ENCODE assay signal across 8 mouse cellular contexts in genomic region chr19:31755929-31756792, GRCm38 (mm10). TPM values are rescaled to one million over a fixed set of nuclear protein-coding genes. Genes with fewer than 3 reads are reported as not detected.
DNase-seq lines count a peak whose midpoint lies in the region; ATAC-seq and TF ChIP-seq lines count a peak whose summit lies in the region.

No protein-coding gene starts in this region.

- WGBS in embryonic facial prominence, embryonic 14.5 days = 33% methylated on average over 11 of the region's 11 CpGs
- WGBS in heart, embryonic 16.5 days = 44% methylated on average over 11 of the region's 11 CpGs
- WGBS in liver, embryonic 16.5 days (ENCODE audit: insufficient replicate concordance) = 41% methylated on average over 11 of the region's 11 CpGs
- WGBS in neural tube, embryonic 14.5 days = 41% methylated on average over 11 of the region's 11 CpGs

- no peak overlapping the region; the same call in 1 of the 2 replicates for H3K4me2 ChIP-seq in CH12.LX (ENCODE audit: insufficient read depth, low read depth, poor library complexity, severe bottlenecking)
- peak overlapping the region; percentile 41 for H3K4me2 ChIP-seq in embryonic facial prominence, embryonic 14.5 days (ENCODE audit: low read depth, low read length)
- peak overlapping the region; percentile 48 for H3K4me2 ChIP-seq in heart, embryonic 16.5 days (ENCODE audit: low read depth, low read length)
- peak overlapping the region; percentile 37; the same call in 1 of the 2 replicates for H3K4me2 ChIP-seq in liver, embryonic 16.5 days (ENCODE audit: low read depth, low read length)
- no peak overlapping the region for H3K4me2 ChIP-seq in neural tube, embryonic 14.5 days (ENCODE audit: low read depth, low read length)

- no peaks in the 10 kb centered on the region for H3K27me3 ChIP-seq in CH12.LX (replicated peaks)
- no peaks in the 10 kb centered on the region for H3K27me3 ChIP-seq in embryonic facial prominence, embryonic 14.5 days (replicated peaks; ENCODE audit: control insufficient read depth, insufficient read depth, low read length)
- no peaks in the 10 kb centered on the region for H3K27me3 ChIP-seq in heart, embryonic 16.5 days (ENCODE audit: control insufficient read depth, insufficient read depth, low read length)
- no peaks in the 10 kb centered on the region for H3K27me3 ChIP-seq in liver, embryonic 16.5 days (ENCODE audit: control insufficient read depth, insufficient read depth, low read depth, low read length)
- H3K27me3 ChIP-seq in neural tube, embryonic 14.5 days (ENCODE audit: control insufficient read depth, insufficient read depth, low read length) = no peaks in the 10 kb centered on the region

- H3K9me3 ChIP-seq in CH12.LX (replicated peaks; ENCODE audit: low read length) = no peaks in the 10 kb centered on the region
- H3K9me3 ChIP-seq in embryonic facial prominence, embryonic 14.5 days (ENCODE audit: control insufficient read depth, low read length) = no peaks in the 10 kb centered on the region
- H3K9me3 ChIP-seq in heart, embryonic 16.5 days (replicated peaks; ENCODE audit: control insufficient read depth, low read length) = no peaks in the 10 kb centered on the region
- no peaks in the 10 kb centered on the region for H3K9me3 ChIP-seq in liver, embryonic 16.5 days (replicated peaks; ENCODE audit: control insufficient read depth, low read length)
- H3K9me3 ChIP-seq in neural tube, embryonic 14.5 days (ENCODE audit: control insufficient read depth, low read length) = no peaks in the 10 kb centered on the region

- H3K79me2 ChIP-seq in CH12.LX (replicated peaks; ENCODE audit: control insufficient read depth, extremely low read depth, insufficient read depth, poor library complexity, severe bottlenecking) = no peaks in the 10 kb centered on the region

- in situ Hi-C loops in CH12.LX (cut with MboI; ENCODE audit: low pct_ligation_motif_present, low pct_unique_long_range_greater_than_20kb, low sequenced_read_pairs) = no loop called here

- H3K4me1 ChIP-seq in CH12.LX (ENCODE audit: control insufficient read depth in 1 of 2, insufficient read depth in 2 of 2) = peaks cover 0 to 4% of the 10 kb centered on the region in 2 experiments; a peak in 1 of 4 replicates
- H3K4me1 ChIP-seq in embryonic facial prominence, embryonic 14.5 days (ENCODE audit: control insufficient read depth, insufficient read depth, low read length) = peaks cover 12% of the 10 kb centered on the region
- peaks cover 20% of the 10 kb centered on the region for H3K4me1 ChIP-seq in heart, embryonic 16.5 days (ENCODE audit: control insufficient read depth, insufficient read depth, low read length)
- H3K4me1 ChIP-seq in liver, embryonic 16.5 days (ENCODE audit: control insufficient read depth, low read depth, low read length) = no peaks in the 10 kb centered on the region
- H3K4me1 ChIP-seq in neural tube, embryonic 14.5 days (ENCODE audit: control insufficient read depth, insufficient read depth, low read length) = peaks cover 3% of the 10 kb centered on the region; the same call in 1 of the 2 replicates

- no peak overlapping the region for H3K9ac ChIP-seq in CH12.LX (ENCODE audit: insufficient read depth, low read depth)
- no peak overlapping the region for H3K9ac ChIP-seq in embryonic facial prominence, embryonic 14.5 days (ENCODE audit: low read depth, low read length)
- H3K9ac ChIP-seq in heart, embryonic 16.5 days (ENCODE audit: low read length) = no peak overlapping the region
- H3K9ac ChIP-seq in liver, embryonic 16.5 days (ENCODE audit: low read depth, low read length) = no peak overlapping the region
- H3K9ac ChIP-seq in neural tube, embryonic 14.5 days (replicated peaks; ENCODE audit: low read depth, low read length) = no peak overlapping the region

- H3K27ac ChIP-seq in CH12.LX (ENCODE audit: insufficient read depth, low read depth) = no peak overlapping the region
- H3K27ac ChIP-seq in embryonic facial prominence, embryonic 14.5 days (replicated peaks; ENCODE audit: low read depth, low read length) = no peak overlapping the region
- no peak overlapping the region for H3K27ac ChIP-seq in heart, embryonic 16.5 days (ENCODE audit: low read length)
- no peak overlapping the region for H3K27ac ChIP-seq in liver, embryonic 16.5 days (ENCODE audit: low read length)
- H3K27ac ChIP-seq in neural tube, embryonic 14.5 days (ENCODE audit: low read depth, low read length) = no peak overlapping the region

- TF ChIP-seq RAD21 in CH12.LX (IDR thresholded peaks at IDR 0.05; ENCODE audit: low read depth, low read length) = peak; percentile 62

- H3K4me3 ChIP-seq in CH12.LX (replicated peaks in 1 of 3; ENCODE audit: low read depth in 2 of 3, low read length in 2 of 3, poor library complexity in 1 of 3) = no peak overlapping the region
- H3K4me3 ChIP-seq in embryonic facial prominence, embryonic 14.5 days (ENCODE audit: low read depth, low read length) = no peak overlapping the region
- no peak overlapping the region for H3K4me3 ChIP-seq in heart, embryonic 16.5 days (ENCODE audit: low read length)
- no peak overlapping the region for H3K4me3 ChIP-seq in liver, embryonic 16.5 days (ENCODE audit: low read depth, low read length)
- no peak overlapping the region for H3K4me3 ChIP-seq in neural tube, embryonic 14.5 days (ENCODE audit: low read depth, low read length)

- peak; percentile 55 to 65 for TF ChIP-seq CTCF in CH12.LX (conservative IDR thresholded peaks at IDR 0.05 in 1 of 2, IDR thresholded peaks at IDR 0.05 in 1 of 2; ENCODE audit: low read depth in 2 of 2, low read length in 2 of 2)

- dilution Hi-C loops in CH12.LX (cut with MboI; ENCODE audit: extremely low pct_ligation_motif_present, extremely low pct_unique_long_range_greater_than_20kb, low sequenced_read_pairs) = no loop called here

- peak; percentile 67 for ATAC-seq in embryonic facial prominence, embryonic 14.5 days (ENCODE audit: low read depth)
- no peak for ATAC-seq in heart, embryonic 16.5 days (replicated peaks; ENCODE audit: extremely low read depth, insufficient read depth, low FRiP score)
- peak; percentile 43; the same call in 1 of the 2 replicates for ATAC-seq in liver, embryonic 16.5 days (ENCODE audit: low read depth)
- peak; percentile 73 for ATAC-seq in neural tube, embryonic 14.5 days (ENCODE audit: low read depth)

- H3K36me3 ChIP-seq in CH12.LX (replicated peaks in 1 of 2; ENCODE audit: control insufficient read depth in 1 of 2, insufficient read depth in 1 of 2, low read length in 1 of 2) = no peaks in the 10 kb centered on the region
- H3K36me3 ChIP-seq in embryonic facial prominence, embryonic 14.5 days (ENCODE audit: control insufficient read depth, insufficient read depth, low read length) = no peaks in the 10 kb centered on the region
- no peaks in the 10 kb centered on the region for H3K36me3 ChIP-seq in heart, embryonic 16.5 days (ENCODE audit: control insufficient read depth, insufficient read depth)
- no peaks in the 10 kb centered on the region for H3K36me3 ChIP-seq in liver, embryonic 16.5 days (ENCODE audit: control insufficient read depth, insufficient read depth)
- no peaks in the 10 kb centered on the region for H3K36me3 ChIP-seq in neural tube, embryonic 14.5 days (ENCODE audit: control insufficient read depth, insufficient read depth, low read length)

- DNase-seq in CH12.LX (ENCODE audit: extremely low read depth) = peak; percentile 67
- peak; percentile 74 for DNase-seq in adipocyte (ENCODE audit: low spot score)
- DNase-seq in embryonic facial prominence, embryonic 14.5 days (ENCODE audit: low spot score) = peak; percentile 72
- peak; percentile 70 to 75 for DNase-seq in kidney, postnatal 4 days
- DNase-seq in ovary, postnatal 10 days (ENCODE audit: low spot score) = no peak

- no peak for TF ChIP-seq POLR2A in CH12.LX (IDR thresholded peaks at IDR 0.05; ENCODE audit: low read depth, low read length)

- no peak for TF ChIP-seq EP300 in CH12.LX (IDR thresholded peaks at IDR 0.05; ENCODE audit: low read length)

TF ChIP-seq in CH12.LX, 34 proteins besides CTCF, POLR2A, EP300 and RAD21:
- TF ChIP-seq JUN (IDR thresholded peaks at IDR 0.05; ENCODE audit: insufficient read depth, low read depth, low read length) = no peak
- TF ChIP-seq PAX5 (IDR thresholded peaks at IDR 0.05; ENCODE audit: low read length) = no peak
- TF ChIP-seq TBP (conservative IDR thresholded peaks at IDR 0.05; ENCODE audit: low read depth, low read length) = no peak
- no peak for TF ChIP-seq USF2 (conservative IDR thresholded peaks at IDR 0.05; ENCODE audit: low read depth, low read length)
- TF ChIP-seq MAX (IDR thresholded peaks at IDR 0.05; ENCODE audit: low read length) = no peak
- peak; percentile 43 for TF ChIP-seq SMC3 (IDR thresholded peaks at IDR 0.05; ENCODE audit: low read depth, low read length)
- no peak for TF ChIP-seq ZNF384 (IDR thresholded peaks at IDR 0.05; ENCODE audit: low read depth, low read length)

RNA-seq across cellular contexts. Expression of gene Prkg1, which starts 8.7 kb away (rescaled TPM):
- total RNA-seq in CH12.LX (2012; rRNA removed) (not detected in 2 replicates), CH12.LX (2014; rRNA removed) (not detected in 2 replicates)
- not detected in 2 replicates for polyA plus RNA-seq in CH12.LX (2012; ENCODE audit: insufficient read length, low read depth)
- polyA plus RNA-seq in embryonic facial prominence, embryonic 14.5 days (2014; fragmentation: Nextera tagmentation; extraction: Ambion mirVana) = 13.7 and 15.7 TPM in 2 replicates
- 6.5 and 6.8 TPM in 2 replicates for polyA plus RNA-seq in heart, embryonic 16.5 days (2015; fragmentation: Nextera tagmentation; extraction: Ambion mirVana)
- 0.65 and 1.3 TPM in 2 replicates for polyA plus RNA-seq in liver, embryonic 16.5 days (2015; fragmentation: Nextera tagmentation; extraction: Ambion mirVana)
- 10.3 and 11.4 TPM in 2 replicates for polyA plus RNA-seq in neural tube, embryonic 14.5 days (2014; fragmentation: Nextera tagmentation; extraction: Ambion mirVana)

Comparison
In these comparisons a context has a peak if more than half of its experiments do, and no peak if none do; other contexts are left out.
1. H3K4me2 ChIP-seq: peak in embryonic facial prominence, embryonic 14.5 days (single experiment), heart, embryonic 16.5 days (single experiment) and liver, embryonic 16.5 days (single experiment); none in CH12.LX (single experiment) and neural tube, embryonic 14.5 days (single experiment).